Mouse (Mus musculus) megakaryocyte progenitor cell, adult 5-6 weeks (primary cell): ENCODE data around the gene Wbp1l. TPM values are rescaled to one million over a fixed set of nuclear protein-coding genes. Genes with fewer than 3 reads are reported as not detected.
A peak's percentile ranks its signal among the peaks of the same experiment; 100 is the strongest.

Experiments
- ATAC-seq: replicated peaks from 2 replicates; pipeline ENCODE4 v1.8.0; 2016; ENCODE audit warnings: mild to moderate bottlenecking, moderate TSS enrichment, inconsistent platforms; ENCODE audit not compliant: poor library complexity
- total RNA-seq, 2 experiments: library from RNA; stranded (forward) in 1 of 2; stranded (reverse) in 1 of 2; fragments of 157-497, 149-512 nt in 1 of 2; fragments of 200-1000 nt in 1 of 2; gene quantifications; 2 replicates each; pipeline versions ENCODE4 v1.2.3 to v1.2.4; 2015 to 2017

Wbp1l gene
- total RNA-seq, 2 experiments from 2014 or later, result 17.0 to 23.3 TPM

- no peak for ATAC-seq
These were observed 57.4 kb downstream of the Wbp1l start for GRCm38 (mm10) chr19:46656151-46656840.

GRCm38 (mm10) chr19:46657339-46658020, 58.6 kb downstream of the Wbp1l start:
- ATAC-seq, result no peak

GRCm38 (mm10) chr19:46658348-46658747, 59.5 kb downstream of the Wbp1l start:
- no peak for ATAC-seq

GRCm38 (mm10) chr19:46658851-46659250, 60.0 kb downstream of the Wbp1l start:
- no peak for ATAC-seq

- ATAC-seq, result no peak
These were observed 62.6 kb downstream of the Wbp1l start for GRCm38 (mm10) chr19:46661511-46661910.

GRCm38 (mm10) chr19:46662214-46662613, 63.3 kb downstream of the Wbp1l start:
- ATAC-seq, result no peak

- ATAC-seq, result no peak
These were observed 63.9 kb downstream of the Wbp1l start for GRCm38 (mm10) chr19:46662784-46663183.

- ATAC-seq, result no peak
These were observed 66.6 kb downstream of the Wbp1l start for GRCm38 (mm10) chr19:46665474-46665873.

- no peak for ATAC-seq
These were observed 68.4 kb downstream of the Wbp1l start for GRCm38 (mm10) chr19:46667300-46667699.

GRCm38 (mm10) chr19:46668263-46668662, 69.4 kb downstream of the Wbp1l start:
- no peak for ATAC-seq

- peak; percentile 38 for ATAC-seq
These were observed 70.9 kb downstream of the Wbp1l start for GRCm38 (mm10) chr19:46669802-46670201.

GRCm38 (mm10) chr19:46670691-46671090, 71.8 kb downstream of the Wbp1l start:
- ATAC-seq, result peak; percentile 90

- peak; percentile 52 for ATAC-seq
These were observed 74.0 kb downstream of the Wbp1l start, which contains the start of gene Cyp17a1 for GRCm38 (mm10) chr19:46672766-46673418. Cyp17a1 (minus strand) TSS chr19:46673172.

GRCm38 (mm10) chr19:46675641-46676040, 76.8 kb downstream of the Wbp1l start:
- ATAC-seq, result no peak

- peak; percentile 46; the same call in 1 of the 2 replicates for ATAC-seq
These were observed 81.0 kb downstream of the Wbp1l start for GRCm38 (mm10) chr19:46679720-46680383.

GRCm38 (mm10) chr19:46689460-46690372, 90.8 kb downstream of the Wbp1l start, which contains the start of gene Borcs7:
Borcs7 (plus strand) TSS chr19:46689906.
- ATAC-seq, result peak; percentile 96

GRCm38 (mm10) chr19:46690387-46690786, 91.5 kb downstream of the Wbp1l start:
- ATAC-seq, result no peak

GRCm38 (mm10) chr19:46691078-46691477, 92.2 kb downstream of the Wbp1l start:
- no peak for ATAC-seq

- ATAC-seq, result no peak
These were observed 94.3 kb downstream of the Wbp1l start for GRCm38 (mm10) chr19:46693146-46693545.

- ATAC-seq, result no peak
These were observed 97.6 kb downstream of the Wbp1l start for GRCm38 (mm10) chr19:46696482-46696881.
